Mouse (Mus musculus) left cerebral cortex, postnatal 36 days (tissue): ENCODE measurements around the gene Samhd1. TPM values are rescaled to one million over a fixed set of nuclear protein-coding genes. Genes with fewer than 3 reads are reported as not detected.

Experiments used
- DNase-seq, 2 experiments: peaks; one replicate each; pipeline ENCODE4 v3.0.0; 2021 to 2022; ENCODE audit warnings: low spot score in 2 of 2, mixed read lengths in 1 of 2
- intact Hi-C: fragments of 180-260 bp; cut with DNase I; formaldehyde crosslinking; loops from one replicate; pipeline ENCODE4 v1.15.1; 2025
- total RNA-seq, 2 experiments: library from RNA; stranded (reverse); gene quantifications; 2 replicates each; pipeline ENCODE4 v1.2.3; 2021

The Samhd1 gene
- total RNA-seq, 2 experiments from 2014 or later = 10.3 to 12.7 TPM

DNA sequence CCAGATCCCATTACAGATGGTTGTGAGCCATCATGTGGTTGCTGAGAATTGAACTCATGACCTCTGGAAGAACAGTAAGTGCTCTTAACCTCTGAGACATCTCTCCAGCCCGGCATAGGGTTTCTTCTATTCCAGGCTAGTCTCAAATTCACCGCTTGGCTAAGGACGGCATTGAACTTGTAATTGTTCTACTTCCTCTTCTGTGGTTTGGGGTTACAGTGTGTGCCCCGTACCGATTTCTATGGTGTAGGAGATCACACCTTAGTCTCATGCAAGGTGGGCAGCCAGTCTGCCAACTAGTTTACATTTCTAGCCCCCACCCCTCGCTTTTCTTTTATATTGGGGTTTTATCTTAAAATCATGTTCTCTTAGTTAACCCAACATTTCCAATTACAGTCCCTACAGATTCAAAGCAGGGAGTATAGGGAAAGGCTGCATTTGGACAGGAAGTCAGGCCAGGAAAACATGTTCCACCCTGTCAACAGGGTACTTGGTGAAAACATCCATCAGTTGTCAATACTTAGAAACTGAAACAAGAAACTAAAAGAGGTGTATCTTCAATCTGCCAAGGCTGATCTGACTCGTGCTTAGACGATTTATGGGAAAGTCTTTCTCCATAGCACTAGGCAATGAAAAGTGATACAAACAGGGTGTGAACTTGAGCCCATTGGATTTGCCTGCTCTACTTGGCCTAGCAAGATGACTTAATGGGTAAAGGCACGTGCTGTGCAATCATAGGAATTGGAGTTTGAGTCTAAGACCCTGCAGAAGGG is 3.1 kb upstream of the Samhd1 start:
- DNase-seq = no peak
- intact Hi-C loops = no loop called here

DNA sequence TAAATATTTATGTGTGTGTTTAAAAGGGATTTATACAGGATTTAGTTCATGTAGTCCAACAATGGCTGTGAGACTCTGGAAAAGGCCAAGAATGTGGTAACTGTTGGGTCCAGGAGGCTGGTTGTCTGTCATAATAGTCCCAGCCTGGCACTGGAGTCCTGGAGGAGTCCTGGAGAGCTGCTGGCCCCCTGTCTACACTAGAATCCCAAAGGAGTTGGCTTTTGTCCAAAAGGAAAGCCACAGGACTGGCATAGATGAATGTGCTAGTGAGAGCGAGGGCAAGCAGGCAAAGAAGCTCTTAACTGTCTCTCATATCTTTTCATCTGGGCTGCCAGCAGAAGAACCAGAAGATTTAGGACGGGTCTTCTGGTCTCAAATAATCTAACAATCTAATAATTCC is 1.6 kb upstream of the Samhd1 start:
- no peak for DNase-seq
- intact Hi-C loops = no loop called here

DNA sequence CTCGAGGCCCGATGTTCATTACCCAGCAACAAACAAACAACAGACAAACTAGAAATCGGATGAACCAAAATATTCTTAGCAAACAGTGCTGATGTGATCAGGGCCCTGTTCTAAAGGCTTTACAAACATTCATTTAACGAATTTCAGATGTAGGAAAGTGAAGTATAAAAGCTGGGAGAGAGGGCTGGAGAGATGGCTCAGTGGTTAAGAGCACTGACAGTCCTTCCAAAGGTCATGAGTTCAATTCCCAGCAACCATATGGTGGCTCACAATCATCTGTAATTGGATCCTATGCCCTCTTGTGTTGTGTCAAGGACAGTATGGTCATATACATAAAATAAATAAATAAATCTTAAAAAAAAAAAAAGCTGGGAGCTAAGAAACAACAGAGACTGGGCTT is 1.1 kb upstream of the Samhd1 start:
- intact Hi-C loops = no loop called here
- DNase-seq = no peak

DNA sequence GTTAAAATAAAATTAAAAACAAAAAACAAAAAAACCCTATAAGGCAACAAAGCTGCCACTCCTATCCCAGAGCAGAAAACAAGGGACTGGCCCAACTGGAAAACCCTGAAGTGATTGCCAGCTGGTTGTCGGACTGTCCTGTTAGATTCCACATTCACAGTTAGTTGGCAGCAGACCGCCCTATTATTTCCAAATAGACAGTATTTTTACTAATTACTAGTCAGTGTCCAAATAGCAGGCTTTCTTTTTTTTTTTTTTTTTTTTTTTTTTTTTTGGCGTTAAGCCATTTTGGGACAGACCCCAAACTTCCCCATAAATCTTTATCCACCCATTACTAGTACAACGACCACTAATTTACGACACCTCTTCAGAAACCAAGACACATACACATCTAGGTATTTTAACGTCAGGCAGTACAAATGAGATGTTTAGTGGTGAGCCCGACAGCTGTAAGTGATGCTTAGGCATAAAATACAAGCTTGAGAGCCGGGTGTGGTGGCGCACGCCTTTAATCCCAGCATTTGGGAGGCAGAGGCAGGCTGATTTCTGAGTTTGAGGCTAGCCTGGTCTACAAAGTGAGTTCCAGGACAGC is 560 bp upstream of the Samhd1 start:
- intact Hi-C loops = no loop called here
- DNase-seq = no peak

DNA sequence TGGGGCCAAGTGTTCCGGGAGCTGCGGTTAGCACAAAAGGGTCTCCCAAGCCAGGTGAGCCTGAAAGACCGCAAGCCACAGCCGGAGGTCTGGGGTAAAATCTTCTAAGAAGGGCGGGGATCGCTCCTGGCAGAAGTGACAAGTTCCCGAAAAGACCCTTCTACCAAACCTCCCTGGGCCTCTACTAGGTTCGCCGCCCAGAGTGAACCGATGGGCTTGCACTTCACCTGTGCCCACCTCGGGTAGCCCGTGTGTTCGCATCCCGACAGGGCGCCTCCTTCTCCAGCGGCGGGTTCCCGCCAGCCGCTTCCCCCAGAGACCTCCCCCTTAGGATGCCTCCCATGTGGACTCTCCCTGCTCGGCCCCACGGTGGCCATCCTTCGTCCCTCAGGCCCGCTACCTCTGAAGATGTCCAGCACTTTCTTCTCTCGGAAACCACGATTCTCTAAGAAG is 560 bp downstream of the Samhd1 start:
- intact Hi-C loops = no loop called here
- no peak for DNase-seq

DNA sequence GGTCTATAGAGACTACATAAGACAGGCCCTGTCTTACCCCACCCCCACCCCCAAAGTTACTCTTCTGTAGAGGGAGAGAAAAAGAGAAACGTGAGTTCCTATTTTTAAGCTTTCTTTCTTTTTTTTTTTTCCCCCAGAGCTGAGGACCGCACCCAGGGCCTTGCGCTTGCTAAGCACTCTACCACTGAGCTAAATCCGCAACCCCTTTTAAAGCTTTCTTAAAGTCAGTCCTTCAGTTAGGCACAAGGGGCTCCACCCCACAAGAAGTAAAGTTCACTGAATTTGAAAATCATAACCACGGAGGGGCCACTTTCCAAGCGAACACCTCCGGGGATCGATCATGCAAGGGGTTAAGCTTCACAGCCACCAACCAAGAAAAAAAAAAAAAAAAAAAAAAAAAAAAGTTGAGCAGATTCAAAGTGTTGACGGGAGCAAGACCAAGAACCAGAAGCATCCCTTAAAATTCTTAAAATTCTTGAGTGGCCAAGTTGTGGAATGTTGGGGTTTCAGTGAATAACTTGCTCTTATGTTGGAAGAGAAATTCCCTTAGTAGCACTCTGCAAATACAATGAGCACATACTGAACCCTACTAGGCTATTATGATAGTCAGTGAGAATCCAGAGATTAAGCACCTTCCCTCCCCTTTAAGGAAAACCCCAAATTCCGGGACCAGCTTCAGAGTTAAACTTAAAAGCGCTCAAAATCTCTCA is 1.1 kb downstream of the Samhd1 start:
- no peak for DNase-seq
- intact Hi-C loops = no loop called here

DNA sequence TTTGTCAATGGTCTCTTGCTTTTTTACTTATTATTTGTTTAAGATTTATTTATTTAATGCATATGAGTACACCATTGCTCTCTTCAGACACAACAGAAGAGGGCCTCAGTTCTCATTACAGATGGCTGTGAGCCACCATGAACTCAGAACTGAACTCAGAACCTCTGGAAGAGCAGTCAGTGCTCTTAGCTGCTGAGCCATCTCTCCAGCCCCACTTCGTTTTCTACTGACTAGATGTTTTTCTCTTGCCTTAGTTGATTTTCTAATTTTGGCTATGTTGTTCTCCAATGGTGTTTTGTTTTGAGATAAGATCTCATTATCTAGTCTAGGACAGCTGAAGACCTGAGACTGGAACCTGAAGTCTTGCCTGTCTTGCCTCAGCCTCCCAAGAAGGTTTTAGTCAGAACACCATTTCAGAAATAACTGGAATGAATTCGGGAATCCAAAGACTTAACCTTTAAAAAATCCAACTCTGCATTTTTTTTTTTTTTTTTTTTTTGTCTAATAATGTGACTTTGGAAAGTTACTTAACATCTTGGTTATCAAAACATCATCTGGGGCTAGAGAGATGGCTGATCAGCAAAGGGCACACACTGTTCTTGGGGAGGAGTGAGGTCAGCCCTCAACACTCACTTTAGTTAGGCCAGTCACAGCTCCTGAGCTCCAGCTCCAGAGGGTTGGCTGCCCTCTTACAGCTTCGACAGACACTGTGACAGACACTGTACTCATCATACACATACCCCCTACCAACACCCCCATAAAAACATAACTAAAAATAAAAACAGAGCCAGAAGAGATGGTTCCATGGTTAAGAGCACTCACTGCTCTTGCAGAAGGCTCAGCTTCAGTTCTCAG is 2.2 kb downstream of the Samhd1 start:
- intact Hi-C loops = no loop called here
- DNase-seq = no peak

DNA sequence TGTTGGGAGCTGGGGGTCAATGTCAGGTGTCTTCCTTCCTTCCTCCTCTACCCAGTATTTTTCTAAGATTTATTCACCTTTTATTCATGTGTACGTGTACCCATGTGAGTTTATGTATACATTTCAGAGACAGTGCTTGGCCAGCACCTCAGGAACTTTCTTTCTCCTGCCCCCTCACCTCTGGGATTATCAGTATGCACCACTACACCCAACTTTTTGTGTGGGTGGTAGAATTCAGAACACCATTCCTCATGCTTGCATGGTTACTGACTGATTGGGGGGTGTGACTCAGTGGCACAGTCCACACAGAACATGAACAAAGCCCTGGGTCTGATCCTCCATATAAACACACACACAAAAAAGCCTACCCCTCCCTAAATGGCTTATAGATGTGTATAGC is 3.0 kb downstream of the Samhd1 start:
- intact Hi-C loops = no loop called here
- DNase-seq = no peak

DNA sequence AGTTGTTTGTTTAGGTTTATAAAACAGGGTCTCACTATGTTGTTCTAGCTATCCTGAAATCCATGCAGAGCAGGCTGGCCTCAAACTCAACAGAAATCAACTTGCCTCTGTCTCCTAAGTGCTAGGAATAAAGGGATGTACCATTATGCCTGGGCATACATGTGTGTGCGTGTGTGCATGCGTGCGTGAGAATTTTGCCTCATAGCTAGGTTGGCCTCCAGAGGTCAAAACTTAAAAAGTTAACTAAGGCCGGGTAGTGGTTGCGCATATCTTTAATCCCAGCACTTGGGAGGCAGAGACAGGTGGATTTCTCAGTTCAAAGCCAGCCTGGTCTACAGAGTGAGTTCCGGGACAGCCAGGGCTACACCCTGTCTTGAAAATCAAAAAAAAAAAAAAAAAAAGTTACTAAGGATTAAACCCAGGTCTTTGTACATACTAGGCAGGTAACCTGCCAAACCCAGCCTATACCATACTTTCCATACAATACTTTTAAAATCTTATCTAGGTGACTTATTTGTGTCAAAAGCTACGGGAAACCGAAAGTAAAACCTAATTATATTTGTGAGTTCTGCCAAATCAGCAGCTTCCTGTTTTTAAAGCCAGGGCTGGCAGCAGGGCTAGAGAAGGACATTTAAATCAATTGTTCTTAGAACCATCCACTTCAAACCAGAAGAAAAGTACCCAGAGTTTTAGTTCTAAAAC is 4.1 kb downstream of the Samhd1 start:
- no peak for DNase-seq
- intact Hi-C loops = no loop called here

DNA sequence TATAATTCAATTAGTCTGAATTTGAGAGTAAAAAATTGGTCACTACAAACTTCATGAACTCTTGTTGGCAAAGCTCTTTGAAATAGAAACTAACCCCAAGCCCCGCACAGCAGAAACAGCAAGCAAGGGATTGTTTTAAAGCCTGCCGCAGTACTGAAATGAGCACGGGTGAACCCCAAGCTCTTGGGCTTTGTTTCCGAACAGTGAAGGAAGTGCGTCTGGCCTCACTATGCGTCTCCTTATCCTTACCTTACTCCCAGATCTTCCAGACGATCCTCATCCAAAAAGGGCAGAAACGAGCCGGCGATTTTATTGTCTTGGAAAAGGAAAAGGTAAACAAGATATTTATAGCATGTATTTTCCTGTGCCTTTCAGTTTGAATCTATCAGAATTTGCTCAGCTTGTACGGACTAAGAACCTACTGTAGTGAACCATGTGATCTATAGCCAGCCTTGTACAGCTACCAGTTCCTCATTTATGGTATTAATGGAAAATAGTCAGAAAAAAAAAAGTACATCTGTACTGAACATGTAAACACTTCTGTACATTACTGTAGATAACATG is 5.4 kb downstream of the Samhd1 start:
- intact Hi-C loops = loop anchor here (5.0 kb wide), 1 partner anchor 133 kb away; no protein-coding TSS in a partner anchor
- no peak for DNase-seq

DNA sequence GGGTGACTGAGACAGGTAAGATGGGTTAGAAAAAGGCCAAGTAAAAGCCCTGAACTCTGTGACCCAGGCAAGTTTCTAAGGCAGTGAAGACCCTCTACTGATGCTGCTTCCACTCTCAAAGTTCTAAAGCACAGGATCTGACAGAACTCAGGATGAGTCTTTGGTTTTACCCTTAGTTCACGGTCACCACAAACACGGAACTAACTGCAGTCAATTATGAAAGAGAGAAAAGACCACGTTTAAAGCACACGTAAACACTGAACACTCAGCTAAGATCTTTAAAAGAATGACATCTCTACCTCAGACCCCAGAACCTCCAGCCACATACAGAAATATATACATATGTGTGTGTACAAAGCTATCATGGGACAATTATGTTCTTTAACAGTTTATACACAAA is 6.0 kb downstream of the Samhd1 start:
- intact Hi-C loops = loop anchor here (5.0 kb wide), 1 partner anchor 133 kb away; no protein-coding TSS in a partner anchor
- DNase-seq = no peak

DNA sequence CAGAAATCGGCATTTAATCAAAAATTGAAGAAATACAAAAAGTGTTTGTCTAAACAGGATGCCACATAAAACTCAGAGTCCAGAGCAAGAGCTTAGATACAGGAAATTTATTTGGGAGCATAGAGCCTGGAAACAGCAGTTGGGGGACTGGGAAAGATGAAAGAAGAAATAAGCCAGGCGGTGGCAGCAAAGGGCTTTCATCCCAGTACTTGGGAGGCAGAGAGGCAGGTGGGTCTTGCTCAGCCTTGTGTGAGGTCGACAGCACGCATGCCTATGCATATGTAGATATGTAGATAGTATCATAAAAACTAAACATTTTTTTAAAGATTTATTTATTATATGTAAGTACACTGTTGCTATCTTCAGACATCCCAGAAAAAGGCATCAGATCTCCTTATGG is 7.0 kb downstream of the Samhd1 start:
- intact Hi-C loops = loop anchor here (5.0 kb wide), 1 partner anchor 134 kb away; no protein-coding TSS in a partner anchor

DNA sequence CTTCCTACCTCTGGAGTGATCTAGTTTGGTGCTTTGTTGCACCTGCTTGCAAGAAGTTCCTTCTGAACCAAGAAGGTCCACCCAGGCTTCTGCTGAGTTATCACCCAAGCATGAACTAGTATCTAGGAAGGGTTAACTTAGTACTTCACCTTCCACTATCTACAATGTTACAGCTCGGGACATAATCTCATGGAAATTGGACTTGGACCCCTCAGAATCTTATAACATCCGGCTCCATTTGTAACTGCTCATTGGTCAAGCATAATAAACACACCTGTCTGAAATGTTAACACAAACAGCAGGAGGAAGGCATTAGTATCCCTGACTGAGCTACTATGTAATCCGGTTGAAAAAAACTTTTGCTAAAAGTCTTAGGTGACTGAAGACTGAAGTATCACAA is 7.7 kb downstream of the Samhd1 start:
- intact Hi-C loops = loop anchor here (5.0 kb wide), 1 partner anchor 135 kb away; no protein-coding TSS in a partner anchor
- DNase-seq = no peak

More for the DNA sequence above, 7.0 kb downstream of the Samhd1 start:
- DNase-seq = no peak

DNA sequence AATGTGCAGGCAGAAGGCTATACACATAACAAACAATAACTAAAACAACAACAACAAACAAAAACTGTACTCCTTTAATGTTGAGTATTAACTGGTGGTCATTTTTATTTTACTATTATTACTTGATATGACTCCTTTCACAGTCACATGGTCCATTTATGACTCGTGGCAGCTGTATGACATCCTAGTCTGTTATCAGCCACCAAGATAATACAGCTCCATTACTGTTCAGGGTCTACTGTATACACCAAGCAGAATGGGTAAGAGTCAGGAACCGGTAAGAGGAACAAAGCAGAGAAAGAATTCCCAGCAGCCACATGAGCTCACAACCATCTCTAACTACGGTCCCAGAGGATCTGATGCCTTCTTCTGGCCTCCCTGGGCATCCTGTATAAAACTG is 9.8 kb downstream of the Samhd1 start:
- intact Hi-C loops = loop anchor here (5.0 kb wide), 1 partner anchor 137 kb away; no protein-coding TSS in a partner anchor
- DNase-seq = no peak

DNA sequence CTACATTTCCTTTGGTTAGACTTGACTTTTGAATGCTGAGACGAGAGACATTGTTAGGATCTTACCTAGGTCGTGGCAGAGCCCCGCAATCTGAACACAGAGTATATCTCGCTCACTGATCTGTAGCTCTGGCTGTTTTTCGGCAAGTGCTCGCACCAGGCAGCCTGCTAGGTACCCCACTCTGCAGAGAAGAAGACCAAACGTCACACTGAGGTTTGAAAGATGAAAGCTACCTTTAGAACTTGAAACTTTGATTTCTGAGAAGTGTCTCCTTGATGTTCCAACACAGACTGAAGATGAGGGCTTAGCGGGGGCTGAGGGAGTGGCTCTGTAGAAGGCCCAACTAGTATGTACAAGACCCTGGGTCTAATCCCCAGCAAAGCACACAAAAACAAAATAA is 13.3 kb downstream of the Samhd1 start:
- intact Hi-C loops = no loop called here

DNA sequence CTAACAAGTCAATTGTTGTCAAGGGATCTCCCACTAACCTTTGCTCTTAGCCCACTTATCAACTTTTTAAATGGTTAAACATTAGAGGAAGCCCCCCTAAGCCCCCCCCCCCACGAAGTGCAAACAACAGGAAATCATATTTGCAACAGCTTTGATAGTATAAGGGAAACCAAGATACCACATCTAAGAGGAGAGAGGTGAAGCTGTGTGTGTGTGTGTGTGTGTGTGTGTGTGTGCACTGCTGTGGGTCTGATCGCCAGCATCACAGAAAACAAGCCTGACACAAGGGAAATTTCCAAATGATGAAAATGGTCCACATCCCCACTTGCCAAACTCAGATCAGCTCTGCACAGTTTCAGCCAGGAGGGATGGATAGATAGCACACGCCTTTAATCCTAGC is 16.0 kb downstream of the Samhd1 start:
- DNase-seq = no peak
- intact Hi-C loops = no loop called here

More for the DNA sequence above, 13.3 kb downstream of the Samhd1 start:
- DNase-seq = no peak

DNA sequence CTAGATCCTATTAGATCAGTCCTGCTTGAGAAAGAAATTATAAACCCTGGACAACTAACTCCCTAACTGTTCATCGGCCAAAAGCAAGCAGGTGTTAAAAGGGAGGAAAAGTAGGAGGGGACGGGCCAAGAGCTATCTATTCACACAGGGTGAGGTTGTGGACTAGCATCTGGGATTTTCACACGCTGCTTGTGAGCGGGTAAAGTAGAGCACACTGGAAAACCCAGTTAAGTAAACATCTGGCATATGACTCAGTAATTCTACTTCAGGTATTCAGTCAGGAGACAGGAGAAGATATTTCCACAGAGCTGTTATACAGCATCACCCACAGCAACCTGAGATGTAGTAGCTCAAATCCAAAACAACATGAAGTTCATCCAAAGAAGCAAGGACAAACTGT is 16.5 kb downstream of the Samhd1 start:
- no peak for DNase-seq
- intact Hi-C loops = no loop called here

DNA sequence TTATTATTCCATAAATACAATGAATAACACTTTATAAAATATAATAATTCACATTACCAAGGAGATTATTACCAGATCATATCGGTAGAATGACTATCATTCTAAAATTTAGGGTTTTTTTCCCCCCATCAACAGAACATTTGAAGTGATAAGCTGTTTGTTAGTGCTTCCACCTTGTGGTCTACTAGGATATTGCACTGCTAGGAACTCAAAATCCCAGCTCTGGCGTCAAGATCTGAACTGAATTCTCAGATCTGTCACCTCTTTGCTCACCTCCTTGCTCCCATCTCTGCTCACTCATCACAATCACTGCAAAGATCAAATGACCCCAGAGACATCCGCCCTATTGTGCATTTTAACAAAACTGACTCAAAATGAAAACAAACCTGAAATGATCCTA is 18.1 kb downstream of the Samhd1 start:
- intact Hi-C loops = no loop called here
- DNase-seq = no peak

DNA sequence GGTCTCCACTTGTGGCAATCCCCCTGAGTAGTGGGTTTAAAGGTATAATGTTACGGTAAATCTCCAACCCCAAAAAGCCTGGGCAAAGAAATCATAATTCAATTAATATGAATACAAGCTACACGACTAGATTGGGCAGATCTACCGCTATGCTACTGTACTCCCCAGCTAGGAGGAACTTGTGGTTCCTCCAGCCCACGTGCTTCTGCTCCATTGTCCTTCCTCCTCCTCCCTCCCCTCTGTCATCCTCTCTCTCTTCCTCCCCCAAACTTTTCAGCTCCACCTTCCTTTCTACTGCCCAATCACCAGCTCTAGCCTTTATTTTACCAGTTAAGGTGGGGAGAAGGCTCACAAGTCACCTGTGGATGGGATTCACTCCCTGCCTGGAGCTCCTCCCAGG is 26.8 kb downstream of the Samhd1 start:
- DNase-seq = no peak
- intact Hi-C loops = no loop called here
